Mouse (Mus musculus): Measurements from ENCODE around the gene Slc25a44.
"Not testable (repeated sequence)": the region's sequence is repeated elsewhere in the genome, so short reads cannot be mapped to it uniquely, and the experiment has no call there.

Gene Slc25a44

DNA sequence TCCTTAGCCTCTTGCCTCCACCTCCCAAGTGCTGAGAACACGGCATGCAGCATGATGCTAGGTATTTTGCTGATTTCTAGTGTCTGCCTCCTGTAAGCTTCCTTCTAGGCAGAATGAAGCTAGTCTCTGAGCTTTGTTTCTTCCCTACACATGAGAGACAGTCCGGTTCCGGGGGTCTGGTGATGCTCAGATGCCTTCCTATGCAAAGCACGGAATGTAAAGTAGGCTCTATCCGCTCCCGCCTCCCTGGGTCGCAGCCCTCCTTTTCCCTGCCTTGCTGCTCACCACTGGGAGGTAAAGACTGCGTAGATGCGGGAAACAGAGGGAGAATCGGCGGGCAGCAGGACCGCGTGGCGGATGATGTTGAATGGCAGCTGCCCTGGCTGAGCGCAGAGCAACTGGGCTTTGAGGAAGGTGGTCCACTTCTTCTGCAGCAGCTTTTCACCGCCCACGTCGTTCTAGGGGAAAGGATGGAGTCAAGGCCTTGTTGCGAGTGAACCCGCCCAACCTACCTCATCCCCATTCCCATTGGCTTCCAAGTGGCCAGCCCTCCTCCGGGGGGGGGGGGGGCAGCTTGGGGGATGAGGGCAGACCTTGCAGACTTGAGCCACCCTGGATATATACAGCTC lies 24.6 kb upstream of the Slc25a44 start:
- DNase-seq = no peak

GRCm38 (mm10) chr3:88448443-88448842 lies 23.5 kb upstream of the Slc25a44 start:
- DNase-seq = no peak

- no peak for DNase-seq
Observed at GRCm38 (mm10) chr3:88447676-88448183, 22.8 kb upstream of the Slc25a44 start.

- no peak for DNase-seq
Observed at GRCm38 (mm10) chr3:88446471-88447123, 21.7 kb upstream of the Slc25a44 start.

- no peak for DNase-seq
Observed at GRCm38 (mm10) chr3:88442888-88443287, 17.9 kb upstream of the Slc25a44 start.

GRCm38 (mm10) chr3:88442488-88442887 lies 17.5 kb upstream of the Slc25a44 start:
- DNase-seq = no peak

DNA sequence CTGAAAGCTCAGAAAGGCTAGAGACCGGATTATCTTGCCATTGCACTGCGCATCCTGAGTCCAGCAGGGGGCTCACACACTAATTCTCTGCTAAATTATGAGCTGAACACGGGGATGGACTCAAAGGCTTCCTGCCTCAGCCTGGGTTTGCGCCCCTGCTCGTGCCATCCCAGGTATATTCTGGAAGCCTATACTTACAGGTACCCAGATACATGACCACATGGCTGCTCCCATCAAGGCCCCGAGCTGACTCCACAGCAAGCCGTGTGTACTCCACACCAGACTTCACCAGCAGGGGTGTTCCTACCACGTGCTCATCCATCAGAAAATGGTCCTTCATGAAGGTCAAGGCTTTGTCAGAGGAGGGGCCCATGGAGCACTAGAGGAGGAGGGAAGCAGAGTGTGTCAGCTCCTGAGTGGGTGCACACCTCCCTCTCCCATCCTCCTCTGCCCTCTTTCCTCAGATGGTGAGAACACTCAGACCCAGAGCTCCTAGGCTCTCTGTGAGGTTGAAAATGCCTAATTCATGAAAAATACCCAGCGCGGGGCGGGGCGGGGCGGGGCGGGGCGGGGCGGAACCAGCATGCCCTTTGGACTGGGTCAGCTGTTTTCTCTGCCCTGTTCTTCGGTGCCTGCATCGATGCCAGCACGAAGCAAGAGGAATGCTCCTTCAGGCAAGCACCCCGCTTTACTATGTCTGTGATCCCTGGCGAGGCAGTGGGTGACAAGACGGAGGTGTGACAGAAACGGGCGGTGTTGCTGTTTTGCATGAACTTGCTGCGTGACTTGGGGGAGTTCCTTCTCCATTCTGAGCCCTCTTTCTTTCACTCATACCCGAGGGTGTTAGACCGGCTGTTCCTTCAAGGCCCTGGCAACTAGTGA lies 15.8 kb upstream of the Slc25a44 start:
- peak; percentile 79 for DNase-seq

DNA sequence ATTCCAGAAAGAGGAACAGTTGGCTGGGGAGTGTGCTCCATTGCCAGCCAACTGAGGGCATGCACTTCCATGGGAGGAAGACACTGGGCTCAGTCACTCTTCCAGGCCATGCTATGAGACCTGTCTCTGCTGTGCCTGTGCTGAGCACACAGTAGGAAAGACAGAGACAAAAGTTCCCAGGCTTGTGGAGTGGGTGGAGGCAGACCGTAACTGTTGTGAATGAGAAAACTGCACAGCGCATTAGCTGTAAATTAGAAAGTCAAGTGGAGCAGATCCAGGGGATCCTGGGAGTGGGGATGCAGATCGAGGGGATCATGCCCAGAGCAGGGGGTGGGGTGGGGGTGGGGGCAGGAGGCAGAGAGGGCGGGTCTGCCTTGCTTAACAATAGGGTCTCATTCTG lies 14.6 kb upstream of the Slc25a44 start:
- DNase-seq = no peak

DNA sequence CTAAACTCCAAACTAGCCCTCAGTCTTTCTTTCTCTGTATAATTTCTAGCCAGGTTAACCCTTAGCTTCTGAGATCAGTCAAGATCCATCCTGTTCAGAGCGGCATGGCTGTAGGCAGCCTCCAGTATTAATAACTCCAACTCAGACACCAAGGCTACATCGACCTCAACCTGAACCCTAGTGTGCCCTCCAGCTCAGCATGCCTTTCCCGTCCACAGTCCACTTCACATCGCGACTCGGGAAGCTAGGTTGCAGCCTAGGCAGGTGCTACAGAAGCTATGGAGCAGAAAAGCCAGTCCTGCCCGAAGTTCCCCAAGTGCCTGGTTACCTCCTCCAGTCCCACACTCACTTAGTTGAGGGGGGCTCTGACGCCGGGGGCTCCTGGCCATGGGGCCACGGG lies 12.5 kb upstream of the Slc25a44 start:
- DNase-seq = no peak

- peak; percentile 43 for DNase-seq
Observed at GRCm38 (mm10) chr3:88436395-88437201, 11.7 kb upstream of the Slc25a44 start.

DNA sequence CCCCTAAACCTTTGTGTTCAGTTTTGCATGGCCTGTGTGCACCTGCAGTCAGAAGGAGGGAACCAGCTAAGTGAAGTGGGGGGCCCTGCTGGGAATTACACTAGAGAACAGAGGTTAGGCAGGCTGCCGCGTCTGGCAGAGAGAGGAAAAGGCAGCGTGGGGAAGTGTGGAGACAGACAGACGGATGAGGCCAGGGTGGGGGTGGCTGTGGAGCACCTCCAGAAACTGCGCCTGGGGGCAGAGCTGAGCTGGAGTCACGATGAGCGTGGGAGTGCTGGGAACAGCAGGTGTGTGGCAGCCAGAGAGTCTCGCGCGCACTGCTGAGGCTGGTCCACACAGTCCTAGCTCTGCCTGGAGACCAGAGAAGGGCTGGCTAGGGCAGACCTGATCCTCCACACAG lies 10.6 kb upstream of the Slc25a44 start:
- DNase-seq = peak; percentile 94

DNA sequence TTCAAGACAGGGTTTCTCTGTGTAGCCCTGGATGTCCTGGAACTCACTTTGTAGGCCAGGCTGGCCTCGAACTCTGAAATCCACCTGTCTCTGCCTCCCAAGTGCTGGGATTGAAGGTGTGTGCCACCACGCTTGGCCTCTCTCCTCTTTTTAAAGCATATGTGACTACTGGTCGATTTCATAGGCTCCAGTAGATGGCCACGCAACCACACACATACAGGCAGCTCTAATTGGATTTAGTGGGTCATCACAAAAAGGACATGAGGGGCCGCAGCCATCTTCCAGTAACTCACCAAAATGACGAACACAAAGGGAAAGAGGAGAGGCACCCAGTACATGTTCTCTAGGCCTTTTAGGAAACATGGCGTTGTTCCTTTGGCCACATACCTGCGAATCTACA lies 3.7 kb upstream of the Slc25a44 start:
- DNase-seq = not testable (repeated sequence)

GRCm38 (mm10) chr3:88427342-88427905 lies 2.5 kb upstream of the Slc25a44 start:
- no peak for DNase-seq

- DNase-seq = no peak
Observed at GRCm38 (mm10) chr3:88425708-88426420, 925 bp upstream of the Slc25a44 start.

- no peak for DNase-seq
Observed at GRCm38 (mm10) chr3:88425330-88425689, 371 bp upstream of the Slc25a44 start.

- DNase-seq = peak; percentile 56
Observed at GRCm38 (mm10) chr3:88422020-88422720, 2.8 kb downstream of the Slc25a44 start.

DNA sequence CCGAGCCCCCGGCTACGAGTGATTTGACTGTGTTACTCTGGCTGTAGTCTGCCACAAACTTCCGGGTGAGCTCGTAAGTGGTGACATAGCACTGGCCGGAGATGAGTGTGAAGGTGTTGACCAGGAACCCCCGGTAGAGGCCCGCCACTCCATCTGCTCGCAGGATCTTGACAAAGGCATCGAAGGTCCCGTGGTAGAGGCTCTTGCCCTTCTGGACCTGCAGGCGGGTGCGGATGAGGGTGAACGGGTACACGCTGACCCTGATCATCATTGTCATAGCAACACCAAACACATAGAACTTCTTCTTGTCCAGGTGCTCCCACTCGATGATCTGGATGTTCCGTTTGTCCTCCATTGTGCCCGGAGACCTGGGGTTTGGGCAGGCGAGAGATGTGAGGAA lies 4.2 kb downstream of the Slc25a44 start:
- DNase-seq = no peak

DNA sequence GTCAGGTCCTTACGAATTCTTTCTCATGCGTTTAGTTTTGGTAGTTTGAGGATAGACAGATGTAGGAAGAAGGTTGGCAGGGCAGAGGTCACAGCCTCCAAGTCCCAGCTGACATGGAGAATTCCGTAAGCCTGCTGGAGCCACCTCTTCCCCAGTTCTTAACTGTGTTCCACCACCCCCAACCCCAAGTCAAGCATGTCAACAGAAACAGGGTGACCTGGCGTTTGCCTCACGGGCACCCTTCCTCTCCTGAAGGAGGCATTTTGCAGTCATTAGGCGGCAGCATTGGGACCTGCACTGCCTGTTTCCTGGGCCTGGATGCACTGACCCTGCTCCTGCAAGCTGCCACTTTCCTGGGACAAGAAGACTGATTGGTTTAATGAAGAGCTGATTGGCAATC lies 6.9 kb downstream of the Slc25a44 start:
- no peak for DNase-seq

GRCm38 (mm10) chr3:88415668-88416067 lies 9.3 kb downstream of the Slc25a44 start:
- no peak for DNase-seq

- DNase-seq = no peak
Observed at GRCm38 (mm10) chr3:88412636-88413035, 12.3 kb downstream of the Slc25a44 start.

DNA sequence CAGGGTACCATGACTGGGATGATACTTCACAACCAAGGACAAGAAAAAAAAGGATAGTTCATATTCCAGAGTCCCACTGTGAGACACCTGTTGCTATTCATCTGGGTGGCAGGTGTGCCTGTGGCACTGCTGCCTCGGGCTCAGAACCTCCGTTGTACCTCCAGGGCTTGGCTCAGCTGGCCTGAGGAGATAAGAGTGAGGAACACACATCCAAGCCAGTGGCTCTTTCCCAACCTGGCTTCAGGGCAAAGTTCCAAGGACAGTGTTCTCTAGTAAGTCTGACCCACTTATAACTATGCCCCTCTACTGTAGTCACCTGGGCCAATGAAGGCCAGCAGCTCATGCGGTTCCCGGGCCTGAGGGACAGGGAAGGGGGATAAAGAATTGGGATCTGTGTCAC lies 13.3 kb downstream of the Slc25a44 start:
- no peak for DNase-seq
